Mouse (Mus musculus) heart, postnatal 10 days (tissue): ENCODE data around the gene Ppp1r17. TPM values are rescaled to one million over a fixed set of nuclear protein-coding genes. Genes with fewer than 3 reads are reported as not detected.

Experiments
- total RNA-seq, 2 experiments: library from RNA; stranded (reverse); gene quantifications; 2 replicates each; pipeline ENCODE4 v1.2.3; 2021

The Ppp1r17 gene
- total RNA-seq, 2 experiments from 2014 or later = not detected

Other genes starting within 250 kb of the Ppp1r17 start
- not detected for gene Itprid1, start 180.6 kb upstream of the Ppp1r17 start, total RNA-seq